Mouse (Mus musculus) C2C12 (cell line): ENCODE measurements around the gene Zfp54. TPM values are rescaled to one million over a fixed set of nuclear protein-coding genes. Genes with fewer than 3 reads are reported as not detected.
"Not testable (repeated sequence)": the region's sequence is repeated elsewhere in the genome, so short reads cannot be mapped to it uniquely, and the experiment has no call there.

Source experiments
- H3K27me3 ChIP-seq: one replicate; pipeline ENCODE4 v1.6.1; 2011; ENCODE audit not compliant: control insufficient read depth, insufficient read depth, insufficient read length
- H3K36me3 ChIP-seq: one replicate; pipeline ENCODE4 v1.6.1; 2011; ENCODE audit not compliant: control insufficient read depth, insufficient read depth
- H3K4me3 ChIP-seq: one replicate; pipeline ENCODE4 v1.5.1; 2011; ENCODE audit warnings: mild to moderate bottlenecking, control low read depth; ENCODE audit not compliant: poor library complexity, insufficient read depth, severe bottlenecking
- H3K79me2 ChIP-seq: one replicate; pipeline ENCODE4 v1.6.1; 2011; ENCODE audit not compliant: control insufficient read depth, insufficient read depth
- H3K79me3 ChIP-seq: one replicate; pipeline ENCODE4 v1.6.1; 2011; ENCODE audit warnings: low read depth, control low read depth
- H3ac ChIP-seq: one replicate; pipeline ENCODE3; 2011; ENCODE audit warnings: low read depth; ENCODE audit not compliant: control insufficient read depth, insufficient read length
- CEBPB ChIP-seq: IDR thresholded peaks from one replicate; pipeline ENCODE4 v1.6.1; 2011; ENCODE audit warnings: low read depth, mild to moderate bottlenecking, control low read depth, moderate library complexity
- CTCF ChIP-seq: IDR thresholded peaks from one replicate; pipeline ENCODE4 v1.5.1; 2011; ENCODE audit not compliant: control insufficient read depth, insufficient read depth, insufficient read length
- FOSL1 ChIP-seq: IDR thresholded peaks from one replicate; pipeline ENCODE4 v1.8.0; 2011; ENCODE audit warnings: mild to moderate bottlenecking, low read length; ENCODE audit not compliant: poor library complexity, insufficient read depth, severe bottlenecking
- MAX ChIP-seq: IDR thresholded peaks from one replicate; pipeline ENCODE4 v1.6.1; 2011; ENCODE audit warnings: mild to moderate bottlenecking, control low read depth
- MYOD1 ChIP-seq: IDR thresholded peaks from one replicate; pipeline ENCODE4 v1.6.1; 2011; ENCODE audit warnings: low read depth; ENCODE audit not compliant: control insufficient read depth, insufficient read length
- MYOG ChIP-seq: IDR thresholded peaks from one replicate; pipeline ENCODE4 v1.6.1; 2011; ENCODE audit not compliant: control insufficient read depth, insufficient read length; ENCODE audit errors: extremely low read depth
- USF1 ChIP-seq: IDR thresholded peaks from one replicate; pipeline ENCODE4 v1.6.1; 2011; ENCODE audit warnings: low read depth, mild to moderate bottlenecking, control low read depth, moderate library complexity
- polyA plus RNA-seq: library from polyadenylated mRNA; unstranded; fragments of >200 nt; fragmentation: generic; extraction: Trizol; gene quantifications from one replicate; pipeline ENCODE4 v1.2.1, GENCODE M21; 2012; ENCODE audit warnings: missing spikeins

Zfp54 gene
- polyA plus RNA-seq, 1 experiment = 0.97 TPM

DNA sequence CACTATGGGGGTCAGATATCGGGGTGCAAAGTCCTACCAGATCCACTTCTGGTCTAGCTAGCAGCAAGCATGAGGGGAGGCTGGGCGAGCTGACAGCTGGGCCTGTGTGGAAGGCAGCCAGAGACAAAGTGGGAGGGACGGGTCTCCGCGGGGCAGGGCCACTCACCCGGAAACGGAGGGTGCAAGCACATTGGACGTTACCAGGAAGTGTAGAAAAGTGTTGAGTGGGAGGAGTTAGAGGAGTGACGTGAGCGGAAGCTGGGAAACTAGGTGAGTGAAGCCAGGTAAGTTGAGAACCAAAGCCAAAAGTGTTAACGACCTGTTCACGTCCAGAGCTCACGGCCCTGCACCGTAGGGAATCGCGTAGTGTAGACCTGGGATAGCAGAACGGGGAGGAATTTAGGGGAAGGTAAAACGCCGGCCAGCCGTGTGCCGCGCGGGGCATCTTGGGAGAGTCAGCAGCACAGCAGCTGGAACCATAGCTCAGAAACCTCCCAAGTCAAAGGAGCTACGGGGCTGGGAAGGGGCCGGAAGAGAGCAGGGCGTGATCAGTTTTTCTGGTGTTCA, 27.2 kb downstream of the Zfp54 start, which contains the start of gene Zfp51:
Zfp51 (plus strand) TSS at position 237 of the 567 bp plus-strand sequence.
- Histone ChIP-seq H3K79me2 (peaks cover 13% of the 10 kb centered on the region), H3K4me3 (peak within 1 kb of the TSS; percentile 49), H3ac (peak within 1 kb of the TSS; percentile 90), H3K79me3 (peaks cover 5% of the 10 kb centered on the region), H3K36me3 (peaks cover 11% of the 10 kb centered on the region), H3K27me3 (no peaks in the 10 kb centered on the region)
- no peak for TF ChIP-seq CTCF
- no peak for TF ChIP-seq MYOG
- no peak for TF ChIP-seq USF1
- TF ChIP-seq MYOD1 = peak; percentile 34

DNA sequence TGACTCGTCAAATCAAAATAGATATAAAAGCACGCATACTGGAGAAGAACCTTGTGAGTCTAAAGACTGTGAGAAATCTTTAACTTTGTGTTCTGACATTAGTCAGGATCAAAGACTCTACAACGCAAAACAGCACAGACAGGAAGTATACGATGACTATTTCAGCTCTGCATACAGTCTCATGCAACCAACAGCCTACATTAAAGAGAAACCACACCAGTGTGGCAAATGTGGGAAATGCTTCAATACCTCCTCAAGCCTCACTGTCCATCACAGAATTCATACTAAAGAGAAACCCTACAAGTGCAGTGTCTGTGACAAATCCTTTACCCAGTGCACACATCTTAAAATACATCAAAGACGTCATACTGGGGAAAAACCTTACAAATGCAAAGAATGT, 40.5 kb downstream of the Zfp54 start:
- H3K36me3 ChIP-seq = peaks cover 70% of the 10 kb centered on the region
- no peak for TF ChIP-seq FOSL1
- no peak for TF ChIP-seq MYOG
- no peak for TF ChIP-seq CEBPB
- TF ChIP-seq USF1 = no peak
- TF ChIP-seq MAX = no peak
- TF ChIP-seq MYOD1 = no peak
- TF ChIP-seq CTCF = no peak
- H3K4me3 ChIP-seq = no peak overlapping the region
- H3K79me2 ChIP-seq = no peaks in the 10 kb centered on the region
- H3K79me3 ChIP-seq = no peaks in the 10 kb centered on the region
- no peaks in the 10 kb centered on the region for H3K27me3 ChIP-seq
- no peak overlapping the region for H3ac ChIP-seq

DNA sequence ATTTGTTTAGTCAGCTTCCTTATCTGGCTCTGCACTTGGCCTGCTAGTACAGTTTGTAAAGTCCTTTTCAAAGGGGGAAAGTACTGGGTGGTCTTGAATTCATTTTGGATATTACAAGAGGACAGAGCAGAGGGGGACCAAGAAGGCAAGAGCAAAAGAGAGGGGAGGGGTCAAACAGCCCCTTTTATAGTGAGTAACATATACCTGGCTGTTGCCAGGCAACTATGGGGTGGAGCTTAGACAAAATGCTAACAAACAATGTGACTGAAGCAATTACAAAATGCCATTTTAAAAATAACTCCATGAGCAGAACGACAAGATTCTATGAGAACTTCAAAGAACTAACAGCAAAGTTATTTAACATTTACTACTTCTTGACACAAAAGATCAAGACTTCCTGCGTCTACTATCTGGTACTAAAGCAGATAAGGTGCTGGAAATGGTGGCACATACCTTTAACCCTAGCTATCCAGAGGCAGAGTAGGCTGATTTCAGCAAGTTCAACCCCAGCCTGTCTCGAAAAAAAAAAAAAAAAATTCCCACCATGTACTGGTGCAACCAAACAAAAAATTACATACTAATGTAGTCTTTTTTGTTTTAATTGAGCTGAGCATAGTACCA, 49.1 kb downstream of the Zfp54 start:
- Histone ChIP-seq H3K79me3 (no peaks in the 10 kb centered on the region), H3K79me2 (no peaks in the 10 kb centered on the region), H3K27me3 (no peaks in the 10 kb centered on the region), H3K36me3 (no peaks in the 10 kb centered on the region), H3K4me3 (no peak overlapping the region), H3ac (no peak overlapping the region)
- no peak for TF ChIP-seq USF1
- TF ChIP-seq MYOG = no peak
- no peak for TF ChIP-seq FOSL1

DNA sequence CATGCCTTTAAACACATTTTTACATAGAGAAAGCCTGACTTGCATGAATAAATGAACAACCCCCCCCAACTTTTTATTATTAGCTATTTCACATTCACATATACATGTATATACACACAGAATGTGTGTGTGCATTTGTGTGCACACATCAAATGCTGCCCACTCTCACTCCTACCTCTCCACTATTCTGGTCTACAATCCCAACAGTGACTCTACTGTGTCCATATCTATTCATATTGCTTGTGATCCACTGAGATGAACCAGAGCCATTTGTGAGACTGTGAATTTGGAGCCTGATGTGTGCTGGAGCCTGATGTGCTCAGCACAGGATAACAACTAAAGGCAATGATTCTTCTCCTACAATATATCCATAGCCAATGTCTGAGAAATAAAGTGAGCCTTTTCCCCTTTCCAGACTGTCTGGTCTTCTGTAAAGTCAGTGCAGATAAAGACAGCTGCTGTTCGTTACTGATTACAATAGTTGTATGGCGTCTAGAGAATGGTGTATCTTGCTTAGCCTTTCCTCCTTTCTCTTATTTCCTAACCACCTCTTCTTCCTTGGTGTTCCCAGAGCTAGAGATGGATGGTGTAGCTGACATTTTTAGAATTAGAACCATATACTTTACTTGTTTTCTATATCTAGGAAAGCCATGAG, 49.8 kb downstream of the Zfp54 start:
- Histone ChIP-seq H3ac (no peak overlapping the region), H3K79me2 (no peaks in the 10 kb centered on the region), H3K79me3 (no peaks in the 10 kb centered on the region), H3K27me3 (no peaks in the 10 kb centered on the region), H3K36me3 (no peaks in the 10 kb centered on the region), H3K4me3 (no peak overlapping the region)
- TF ChIP-seq MAX = no peak
- TF ChIP-seq USF1 = no peak
- TF ChIP-seq MYOD1 = no peak
- TF ChIP-seq MYOG = no peak
- no peak for TF ChIP-seq CTCF

DNA sequence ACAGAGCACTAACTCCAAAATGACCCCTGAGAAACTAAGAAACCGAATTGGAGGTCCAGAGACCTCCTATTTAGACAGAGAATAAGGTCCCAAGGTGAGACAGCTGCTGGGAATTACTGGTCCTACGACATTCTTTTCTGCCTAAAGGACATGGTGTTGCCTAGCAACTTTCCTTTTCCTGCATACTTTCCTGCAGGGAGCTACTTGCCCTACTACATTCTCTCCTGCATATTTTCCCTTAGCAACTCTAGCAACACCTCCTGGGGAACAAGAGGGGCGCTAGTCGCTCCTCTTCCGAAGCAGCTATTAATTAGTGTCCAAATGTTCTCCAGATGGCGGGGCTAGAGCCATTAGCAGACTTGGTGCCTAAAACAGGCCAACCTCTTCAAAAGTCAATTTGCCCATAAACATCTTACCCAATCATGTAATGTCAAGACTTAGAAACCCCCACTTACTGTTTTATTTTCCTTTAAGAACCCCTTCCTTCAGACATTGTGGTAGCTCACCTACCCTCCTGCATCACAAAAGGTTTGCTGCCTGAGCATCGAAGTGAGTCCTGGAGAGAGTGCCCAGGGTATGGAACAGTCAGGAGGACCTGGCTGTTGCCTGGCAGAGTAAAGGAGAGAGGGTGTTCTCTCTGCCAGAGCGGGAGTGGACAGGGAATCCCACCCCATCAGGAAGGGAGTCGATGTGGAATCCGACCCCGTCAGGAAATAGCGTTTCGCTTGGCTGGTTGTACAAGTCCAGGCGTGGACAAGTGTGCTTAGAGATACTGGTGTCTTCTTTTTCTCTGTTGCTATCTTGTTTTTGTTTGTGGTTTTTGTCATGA, 50.5 kb downstream of the Zfp54 start:
- TF ChIP-seq MAX = no peak
- TF ChIP-seq MYOD1 = no peak
- no peak for TF ChIP-seq FOSL1
- Histone ChIP-seq H3ac (no peak overlapping the region), H3K27me3 (no peaks in the 10 kb centered on the region), H3K79me3 (no peaks in the 10 kb centered on the region), H3K4me3 (no peak overlapping the region), H3K79me2 (no peaks in the 10 kb centered on the region), H3K36me3 (no peaks in the 10 kb centered on the region)

DNA sequence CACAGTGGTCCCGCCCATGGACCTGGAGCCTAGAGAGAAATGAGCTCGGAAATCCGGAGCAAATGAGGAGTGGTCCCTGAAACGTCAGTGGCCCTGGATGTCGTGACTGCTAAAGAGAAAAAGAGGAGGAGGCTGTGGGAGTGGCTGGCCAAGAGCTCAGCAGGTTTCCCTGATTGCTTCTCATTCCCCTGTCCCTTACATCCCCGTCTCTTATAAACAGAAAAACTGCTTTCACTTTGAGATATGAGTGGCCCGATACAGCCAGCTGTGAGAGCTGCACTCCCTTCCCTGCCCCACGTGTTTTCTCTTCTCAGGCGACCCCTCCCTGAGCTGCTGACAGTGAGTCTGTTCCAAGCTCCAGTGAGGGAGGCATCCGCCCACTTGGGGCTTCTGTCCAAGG, 51.7 kb downstream of the Zfp54 start:
- not testable (repeated sequence) for H3ac ChIP-seq, H3K4me3 ChIP-seq, H3K27me3 ChIP-seq, H3K79me2 ChIP-seq, H3K36me3 ChIP-seq, H3K79me3 ChIP-seq

DNA sequence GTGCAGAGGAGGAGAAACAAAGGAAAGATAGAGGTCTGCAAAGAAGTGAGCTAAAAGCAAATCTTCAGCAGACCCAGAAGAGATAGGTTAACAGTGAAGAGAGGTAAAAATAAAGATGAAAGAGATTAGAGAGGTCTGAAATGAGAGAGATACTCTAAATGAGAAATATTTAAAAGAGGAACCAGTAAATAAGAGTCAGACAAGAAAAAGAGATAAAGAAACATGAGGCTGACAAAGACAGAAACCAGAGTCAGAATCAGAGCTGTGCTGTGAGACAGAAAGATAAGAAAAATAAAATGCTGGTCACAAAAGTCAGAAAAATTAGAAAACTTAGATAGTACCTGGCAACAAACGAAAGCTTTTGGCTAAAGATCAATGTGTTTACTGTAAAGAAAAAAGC, 52.3 kb downstream of the Zfp54 start:
- H3K79me3 ChIP-seq, H3K4me3 ChIP-seq, H3K79me2 ChIP-seq, H3ac ChIP-seq, H3K36me3 ChIP-seq, H3K27me3 ChIP-seq: not testable (repeated sequence)

DNA sequence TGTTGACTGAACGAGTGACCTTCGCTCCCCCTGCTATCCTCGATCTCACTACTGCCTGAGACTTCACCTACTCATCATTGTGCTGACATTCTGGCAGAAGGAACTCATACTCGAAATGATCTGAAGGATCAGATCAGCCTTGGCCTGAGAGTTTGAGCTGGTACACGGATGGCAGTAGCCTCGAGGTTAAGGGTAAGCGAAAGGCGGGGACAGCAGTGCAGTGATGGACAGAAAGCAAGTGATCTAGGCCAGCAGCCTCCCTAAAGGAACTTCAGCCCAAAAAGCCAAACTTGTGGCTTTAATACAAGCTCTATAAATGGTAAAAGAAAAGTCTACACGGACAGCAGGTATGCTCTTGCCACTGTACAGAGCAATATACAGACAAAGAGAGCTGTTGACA, 53.3 kb downstream of the Zfp54 start:
- not testable (repeated sequence) for H3K4me3 ChIP-seq, H3K79me3 ChIP-seq, H3K27me3 ChIP-seq, H3K36me3 ChIP-seq, H3K79me2 ChIP-seq, H3ac ChIP-seq
